Mouse (Mus musculus): ENCODE results near the gene Cd63. TPM values are rescaled to one million over a fixed set of nuclear protein-coding genes. Genes with fewer than 3 reads are reported as not detected.

The Cd63 gene
- polyA plus RNA-seq, 2 experiments: 448 to 957 TPM

DNA sequence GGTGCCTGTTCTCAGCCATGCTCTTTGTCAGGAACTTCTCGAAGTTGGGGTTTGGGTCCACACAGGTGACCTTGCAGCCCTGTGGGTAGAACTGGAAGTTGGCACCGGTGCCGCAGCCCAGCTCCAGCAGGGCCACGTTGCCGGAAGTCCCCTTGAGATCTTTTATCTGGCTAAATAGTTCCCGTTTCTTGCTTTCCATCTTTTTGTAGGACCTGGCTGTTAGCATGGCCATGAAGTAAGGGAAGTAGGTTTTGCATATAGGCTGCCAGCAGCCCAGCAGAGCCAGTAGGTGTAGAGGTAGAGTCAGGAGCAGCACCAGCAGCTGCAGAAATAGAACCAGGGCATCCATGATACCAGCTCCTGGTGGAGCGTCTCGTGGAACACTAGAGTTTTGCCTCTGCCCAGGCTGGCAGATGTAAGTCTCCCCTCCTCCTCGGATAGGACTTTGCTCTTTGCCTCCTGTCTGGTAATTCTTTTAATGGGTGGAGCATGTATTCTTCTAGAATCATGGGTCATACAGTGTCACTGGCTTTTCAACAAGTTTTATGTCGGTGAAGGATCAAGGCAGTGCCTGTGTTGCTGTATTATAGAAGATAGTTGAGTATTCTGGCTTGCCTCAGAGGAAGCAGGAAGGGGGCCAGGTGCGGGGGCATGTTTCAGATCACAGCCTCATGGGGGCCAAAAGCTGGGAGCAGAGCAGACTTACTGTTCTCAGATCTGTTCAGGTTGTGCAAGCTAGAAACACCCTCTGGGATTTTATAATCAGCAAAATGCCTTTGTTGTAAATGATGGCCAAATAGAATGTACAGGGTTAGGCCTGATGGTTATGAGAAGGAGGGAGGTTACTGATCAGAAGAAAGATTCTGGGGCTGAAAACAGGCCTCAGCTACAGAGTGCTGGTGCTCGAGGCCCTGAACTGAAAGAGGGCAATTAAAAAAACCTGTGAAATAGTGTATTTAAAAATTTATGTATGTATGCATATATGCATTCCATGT lies 60.1 kb downstream of the Cd63 start, which contains the start of gene Mettl7b:
Gene Mettl7b (minus strand): TSS at position 399 of the 995 bp plus-strand sequence.
- no peaks in the 10 kb centered on the region for H3K9me3 ChIP-seq (ENCODE audit: control insufficient read depth, low read length)
- no peak for TF ChIP-seq POLR2A (IDR thresholded peaks at IDR 0.05; ENCODE audit: borderline replicate concordance, extremely low read depth, insufficient read depth, insufficient read length)
- DNase-seq (ENCODE audit: low spot score) (no peak), ATAC-seq (ENCODE audit: low FRiP score, low read depth) (no peak)
- H3K4me2 ChIP-seq (replicated peaks; ENCODE audit: low read depth, low read length, severe bottlenecking): no peak within 1 kb of the TSS
- H3K4me3 ChIP-seq (replicated peaks; ENCODE audit: low read length): no peak within 1 kb of the TSS
- no peaks in the 10 kb centered on the region for H3K4me1 ChIP-seq (ENCODE audit: control insufficient read depth, insufficient read depth, low read length)
- no peak within 1 kb of the TSS for H3K9ac ChIP-seq (ENCODE audit: low read depth, low read length, severe bottlenecking)
- H3K27me3 ChIP-seq (ENCODE audit: control insufficient read depth, insufficient read depth, low read length): no peaks in the 10 kb centered on the region
- no peak within 1 kb of the TSS for H3K27ac ChIP-seq (replicated peaks; ENCODE audit: low read depth, low read length)
- H3K36me3 ChIP-seq (ENCODE audit: control insufficient read depth, insufficient read depth, low read length): no peaks in the 10 kb centered on the region
- WGBS: 79% methylated on average over 12 of the region's 12 CpGs

Other genes starting within 250 kb of the Cd63 start
- gene Suox, start 226.9 kb upstream of the Cd63 start, polyA plus RNA-seq (2012; rRNA removed): 17.0 and 17.7 TPM in 2 replicates
- 13.1 and 16.3 TPM in 2 replicates for gene Suox, start 226.9 kb upstream of the Cd63 start, polyA plus RNA-seq (2014; fragmentation: Nextera tagmentation; extraction: Ambion mirVana)
- 88.3 and 96.3 TPM in 2 replicates for gene Rab5b, start 204.7 kb upstream of the Cd63 start, polyA plus RNA-seq (2012; rRNA removed)
- 78.8 and 86.9 TPM in 2 replicates for gene Rab5b, start 204.7 kb upstream of the Cd63 start, polyA plus RNA-seq (2014; fragmentation: Nextera tagmentation; extraction: Ambion mirVana)
- 3.7 and 3.8 TPM in 2 replicates for gene Pmel, start 196.8 kb upstream of the Cd63 start, polyA plus RNA-seq (2012; rRNA removed)
- gene Pmel, start 196.8 kb upstream of the Cd63 start, polyA plus RNA-seq (2014; fragmentation: Nextera tagmentation; extraction: Ambion mirVana): 4.6 and 5.5 TPM in 2 replicates
- 132 and 148 TPM in 2 replicates for gene Cdk2, start 196.0 kb upstream of the Cd63 start, polyA plus RNA-seq (2012; rRNA removed)
- 106 and 115 TPM in 2 replicates for gene Cdk2, start 196.0 kb upstream of the Cd63 start, polyA plus RNA-seq (2014; fragmentation: Nextera tagmentation; extraction: Ambion mirVana)
- gene Dgka, start 156.1 kb upstream of the Cd63 start, polyA plus RNA-seq (2012; rRNA removed): 23.0 and 26.6 TPM in 2 replicates
- gene Dgka, start 156.1 kb upstream of the Cd63 start, polyA plus RNA-seq (2014; fragmentation: Nextera tagmentation; extraction: Ambion mirVana): 18.4 and 19.9 TPM in 2 replicates
- gene Pym1, start 153.1 kb upstream of the Cd63 start, polyA plus RNA-seq (2012; rRNA removed): 49.9 and 60.3 TPM in 2 replicates
- 36.0 and 36.8 TPM in 2 replicates for gene Pym1, start 153.1 kb upstream of the Cd63 start, polyA plus RNA-seq (2014; fragmentation: Nextera tagmentation; extraction: Ambion mirVana)
- gene Mmp19, start 110.1 kb upstream of the Cd63 start, polyA plus RNA-seq (2012; rRNA removed): 1.4 TPM in 2 replicates
- gene Mmp19, start 110.1 kb upstream of the Cd63 start, polyA plus RNA-seq (2014; fragmentation: Nextera tagmentation; extraction: Ambion mirVana): 0.86 and 1.1 TPM in 2 replicates
- gene Dnajc14, start 96.9 kb upstream of the Cd63 start, polyA plus RNA-seq (2012; rRNA removed): 26.3 and 30.6 TPM in 2 replicates
- 44.5 and 45.7 TPM in 2 replicates for gene Dnajc14, start 96.9 kb upstream of the Cd63 start, polyA plus RNA-seq (2014; fragmentation: Nextera tagmentation; extraction: Ambion mirVana)
- 41.3 and 59.1 TPM in 2 replicates for gene Tmem198b, start 96.6 kb upstream of the Cd63 start, polyA plus RNA-seq (2012; rRNA removed)
- gene Tmem198b, start 96.6 kb upstream of the Cd63 start, polyA plus RNA-seq (2014; fragmentation: Nextera tagmentation; extraction: Ambion mirVana): 14.9 and 18.6 TPM in 2 replicates
- gene Sarnp, start 83.7 kb upstream of the Cd63 start, polyA plus RNA-seq (2012; rRNA removed): 68.2 and 122 TPM in 2 replicates
- 200 TPM in 2 replicates for gene Sarnp, start 83.7 kb upstream of the Cd63 start, polyA plus RNA-seq (2014; fragmentation: Nextera tagmentation; extraction: Ambion mirVana)
- 29.4 and 31.6 TPM in 2 replicates for gene Ormdl2, start 79.3 kb upstream of the Cd63 start, polyA plus RNA-seq (2012; rRNA removed)
- gene Ormdl2, start 79.3 kb upstream of the Cd63 start, polyA plus RNA-seq (2014; fragmentation: Nextera tagmentation; extraction: Ambion mirVana): 45.4 and 52.7 TPM in 2 replicates
- 10.8 and 11.8 TPM in 2 replicates for gene Gdf11, start 9.3 kb upstream of the Cd63 start, polyA plus RNA-seq (2012; rRNA removed)
- 6.3 and 9.2 TPM in 2 replicates for gene Gdf11, start 9.3 kb upstream of the Cd63 start, polyA plus RNA-seq (2014; fragmentation: Nextera tagmentation; extraction: Ambion mirVana)
- gene Rdh5, start 21.9 kb downstream of the Cd63 start, polyA plus RNA-seq (2012; rRNA removed): 17.9 and 23.2 TPM in 2 replicates
- gene Rdh5, start 21.9 kb downstream of the Cd63 start, polyA plus RNA-seq (2014; fragmentation: Nextera tagmentation; extraction: Ambion mirVana): 11.8 and 12.5 TPM in 2 replicates
- 211 and 285 TPM in 2 replicates for gene Bloc1s1, start 23.0 kb downstream of the Cd63 start, polyA plus RNA-seq (2012; rRNA removed)
- 242 and 262 TPM in 2 replicates for gene Bloc1s1, start 23.0 kb downstream of the Cd63 start, polyA plus RNA-seq (2014; fragmentation: Nextera tagmentation; extraction: Ambion mirVana)
- 22.3 and 24.1 TPM in 2 replicates for gene Itga7, start 32.8 kb downstream of the Cd63 start, polyA plus RNA-seq (2012; rRNA removed)
- gene Itga7, start 32.8 kb downstream of the Cd63 start, polyA plus RNA-seq (2014; fragmentation: Nextera tagmentation; extraction: Ambion mirVana): 7.0 and 11.5 TPM in 2 replicates
- 0.24 and 0.38 TPM in 2 replicates for gene Mettl7b, start 60.0 kb downstream of the Cd63 start, polyA plus RNA-seq (2012; rRNA removed)
- gene Mettl7b, start 60.0 kb downstream of the Cd63 start, polyA plus RNA-seq (2014; fragmentation: Nextera tagmentation; extraction: Ambion mirVana): 0.21 and 0.80 TPM in 2 replicates
- not detected in 2 replicates for gene Olfr9, start 88.4 kb downstream of the Cd63 start, polyA plus RNA-seq (2012; rRNA removed)
- gene Olfr9, start 88.4 kb downstream of the Cd63 start, polyA plus RNA-seq (2014; fragmentation: Nextera tagmentation; extraction: Ambion mirVana): not detected in 2 replicates
- gene Olfr763, start 109.8 kb downstream of the Cd63 start, polyA plus RNA-seq (2012; rRNA removed): not detected in 2 replicates
- not detected in 2 replicates for gene Olfr763, start 109.8 kb downstream of the Cd63 start, polyA plus RNA-seq (2014; fragmentation: Nextera tagmentation; extraction: Ambion mirVana)
- 0.01 TPM in 1 of 2 replicates, not detected in the other for gene Olfr764-ps1, start 138.9 kb downstream of the Cd63 start, polyA plus RNA-seq (2012; rRNA removed)
- not detected in 2 replicates for gene Olfr764-ps1, start 138.9 kb downstream of the Cd63 start, polyA plus RNA-seq (2014; fragmentation: Nextera tagmentation; extraction: Ambion mirVana)
- not detected in 2 replicates for gene Olfr765, start 149.0 kb downstream of the Cd63 start, polyA plus RNA-seq (2012; rRNA removed)
- not detected in 2 replicates for gene Olfr765, start 149.0 kb downstream of the Cd63 start, polyA plus RNA-seq (2014; fragmentation: Nextera tagmentation; extraction: Ambion mirVana)
- gene Olfr766-ps1, start 168.0 kb downstream of the Cd63 start, polyA plus RNA-seq (2012; rRNA removed): 0.03 TPM in 1 of 2 replicates, not detected in the other
- not detected in 2 replicates for gene Olfr766-ps1, start 168.0 kb downstream of the Cd63 start, polyA plus RNA-seq (2014; fragmentation: Nextera tagmentation; extraction: Ambion mirVana)
- 0.01 TPM in 1 of 2 replicates, not detected in the other for gene Olfr767, start 181.9 kb downstream of the Cd63 start, polyA plus RNA-seq (2012; rRNA removed)
- gene Olfr767, start 181.9 kb downstream of the Cd63 start, polyA plus RNA-seq (2014; fragmentation: Nextera tagmentation; extraction: Ambion mirVana): not detected in 2 replicates
- gene Olfr768, start 198.4 kb downstream of the Cd63 start, polyA plus RNA-seq (2012; rRNA removed): not detected in 2 replicates
- gene Olfr768, start 198.4 kb downstream of the Cd63 start, polyA plus RNA-seq (2014; fragmentation: Nextera tagmentation; extraction: Ambion mirVana): 0.04 TPM in 1 of 2 replicates, not detected in the other
- gene Olfr769, start 216.9 kb downstream of the Cd63 start, polyA plus RNA-seq (2012; rRNA removed): 0.01 TPM in 1 of 2 replicates, not detected in the other
- gene Olfr769, start 216.9 kb downstream of the Cd63 start, polyA plus RNA-seq (2014; fragmentation: Nextera tagmentation; extraction: Ambion mirVana): not detected in 2 replicates
- gene Olfr770, start 238.0 kb downstream of the Cd63 start, polyA plus RNA-seq (2012; rRNA removed): not detected in 2 replicates
- gene Olfr770, start 238.0 kb downstream of the Cd63 start, polyA plus RNA-seq (2014; fragmentation: Nextera tagmentation; extraction: Ambion mirVana): not detected in 2 replicates